ENCODE assay signal across 13 mouse cellular contexts in genomic region chr11:112103252-112103651, GRCm38 (mm10).
DNase-seq lines count a peak whose midpoint lies in the region; TF ChIP-seq lines count a peak whose summit lies in the region.
"Had no signal": no experiment of that assay in that cellular context is flagged by ENCODE, and none has a peak within 500 bp of the region (broad histone marks: within the 10 kb centered on the region; RNA-seq: fewer than 3 reads in every experiment).

No protein-coding gene starts in this region.

- H3K79me2 ChIP-seq in MEL (ENCODE audit: control insufficient read depth, insufficient read depth, low read length, poor library complexity) = no peaks in the 10 kb centered on the region

- H3K9ac ChIP-seq in MEL (ENCODE audit: control insufficient read depth, low read depth, low read length, poor library complexity, severe bottlenecking) = no peak overlapping the region
- H3K9ac ChIP-seq: liver, embryonic 13.5 days; midbrain, embryonic 12.5 days had no signal

- DNase-seq in embryo, embryonic 10 days (ENCODE audit: low spot score) = peak; percentile 35
- DNase-seq in embryo, embryonic 9.5 days (ENCODE audit: extremely low spot score) = no peak
- no peak for DNase-seq in layer of hippocampus, adult 2 months (ENCODE audit: low spot score in 2 of 2)
- DNase-seq in layer of hippocampus, postnatal 36 days = no peak
- peak; percentile 69 for DNase-seq in MEL (ENCODE audit: low read depth, low spot score)
- peak; percentile 5 for DNase-seq in induced T-regulatory cell, adult 2 months (ENCODE audit: low read depth)
- DNase-seq in spleen, postnatal 4 days (ENCODE audit: low spot score in 2 of 2) = no peak
- DNase-seq in left cerebral cortex, postnatal 25 days (ENCODE audit: low spot score in 2 of 2) = no peak
- DNase-seq: adrenal gland, adult 8-10 months; B cell, adult 2 months; cerebellum, adult 9-10 months; liver, embryonic 13.5 days had no signal

- H3K4me1 ChIP-seq in MEL (ENCODE audit: control insufficient read depth in 1 of 2, insufficient read depth in 2 of 2, low read length in 2 of 2) = no peaks in the 10 kb centered on the region
- H3K4me1 ChIP-seq: liver, embryonic 13.5 days; midbrain, embryonic 12.5 days had no signal

- no peaks in the 10 kb centered on the region for H3K27me3 ChIP-seq in MEL (ENCODE audit: control insufficient read depth in 1 of 2, insufficient read depth in 2 of 2, low read length in 2 of 2)
- H3K27me3 ChIP-seq: liver, embryonic 13.5 days had no signal

- no peak for TF ChIP-seq EP300 in MEL (IDR thresholded peaks at IDR 0.05; ENCODE audit: low read depth in 1 of 2, low read length in 2 of 2)

- H3K9me3 ChIP-seq in MEL (replicated peaks; ENCODE audit: insufficient read depth, low read length) = no peaks in the 10 kb centered on the region
- H3K9me3 ChIP-seq: liver, embryonic 13.5 days; midbrain, embryonic 12.5 days had no signal

- TF ChIP-seq CTCF in layer of hippocampus, adult 2 months (conservative IDR thresholded peaks at IDR 0.05) = peak; percentile 91
- peak; percentile 60 to 86 (median 78) for TF ChIP-seq CTCF in MEL (IDR thresholded peaks at IDR 0.05 in 2 of 3, conservative IDR thresholded peaks at IDR 0.05 in 1 of 3; ENCODE audit: control insufficient read depth in 1 of 3, insufficient read depth in 1 of 3, low read depth in 2 of 3, low read length in 3 of 3, poor library complexity in 1 of 3, severe bottlenecking in 1 of 3)

- no peak overlapping the region for H3K27ac ChIP-seq in layer of hippocampus, adult 2 months
- no peak overlapping the region for H3K27ac ChIP-seq in MEL (ENCODE audit: control insufficient read depth, low read depth, low read length)
- H3K27ac ChIP-seq: liver, embryonic 13.5 days; midbrain, embryonic 12.5 days had no signal

- intact Hi-C loops in left cerebral cortex, postnatal 25 days (cut with DNase I) = loop anchor here (10.0 kb wide), 1 partner anchor 568 kb away; no protein-coding TSS in a partner anchor

- no peak for TF ChIP-seq POLR2A in MEL (IDR thresholded peaks at IDR 0.05; ENCODE audit: control insufficient read depth in 1 of 2, insufficient read depth in 1 of 2, low read depth in 1 of 2, low read length in 2 of 2, poor library complexity in 1 of 2)

- H3K36me3 ChIP-seq in MEL (ENCODE audit: control insufficient read depth in 1 of 2, insufficient read depth in 2 of 2, low read length in 2 of 2) = no peaks in the 10 kb centered on the region
- H3K36me3 ChIP-seq: liver, embryonic 13.5 days; midbrain, embryonic 12.5 days had no signal

- peak; percentile 87 for TF ChIP-seq RAD21 in MEL (IDR thresholded peaks at IDR 0.05; ENCODE audit: low read depth, low read length)

- H3K4me3 ChIP-seq in layer of hippocampus, adult 2 months = no peak overlapping the region
- H3K4me3 ChIP-seq in MEL (ENCODE audit: control insufficient read depth in 1 of 2, insufficient read depth in 1 of 2, low read depth in 2 of 2, low read length in 2 of 2) = no peak overlapping the region
- H3K4me3 ChIP-seq: liver, embryonic 13.5 days; midbrain, embryonic 12.5 days had no signal

TF ChIP-seq in MEL, 35 proteins besides CTCF, POLR2A, EP300 and RAD21:
- TF ChIP-seq GATA1 (IDR thresholded peaks at IDR 0.05; ENCODE audit: low read depth, low read length) = no peak
- TF ChIP-seq ZKSCAN1 (IDR thresholded peaks at IDR 0.05; ENCODE audit: low read depth, low read length) = no peak
- no peak for TF ChIP-seq GABPA (IDR thresholded peaks at IDR 0.05; ENCODE audit: low read depth, low read length)
- TF ChIP-seq MYC (IDR thresholded peaks at IDR 0.05; ENCODE audit: low read depth, low read length) = 0 out of 2 replicates have a peak, but pooled peaks have one; percentile 22
- TF ChIP-seq ZC3H11A (IDR thresholded peaks at IDR 0.05; ENCODE audit: low read depth, low read length) = peak; percentile 83
- TF ChIP-seq SMC3 (IDR thresholded peaks at IDR 0.05; ENCODE audit: low read depth, low read length) = peak; percentile 92
- TF ChIP-seq ZNF384 (IDR thresholded peaks at IDR 0.05; ENCODE audit: low read depth, low read length) = peak; percentile 96
- TF ChIP-seq JUND (IDR thresholded peaks at IDR 0.05; ENCODE audit: low read depth, low read length) = 0 out of 2 replicates have a peak, but pooled peaks have one; percentile 42

Comparison
In these comparisons a context has a peak if more than half of its experiments do, and no peak if none do; other contexts are left out.
1. DNase-seq: peak in embryo, embryonic 10 days (single experiment), MEL (single experiment) and induced T-regulatory cell, adult 2 months (single experiment); none in embryo, embryonic 9.5 days (single experiment), layer of hippocampus, adult 2 months (0 of 2), layer of hippocampus, postnatal 36 days (0 of 2), spleen, postnatal 4 days (0 of 2) and left cerebral cortex, postnatal 25 days (0 of 2).